In the genomic region with DNA sequence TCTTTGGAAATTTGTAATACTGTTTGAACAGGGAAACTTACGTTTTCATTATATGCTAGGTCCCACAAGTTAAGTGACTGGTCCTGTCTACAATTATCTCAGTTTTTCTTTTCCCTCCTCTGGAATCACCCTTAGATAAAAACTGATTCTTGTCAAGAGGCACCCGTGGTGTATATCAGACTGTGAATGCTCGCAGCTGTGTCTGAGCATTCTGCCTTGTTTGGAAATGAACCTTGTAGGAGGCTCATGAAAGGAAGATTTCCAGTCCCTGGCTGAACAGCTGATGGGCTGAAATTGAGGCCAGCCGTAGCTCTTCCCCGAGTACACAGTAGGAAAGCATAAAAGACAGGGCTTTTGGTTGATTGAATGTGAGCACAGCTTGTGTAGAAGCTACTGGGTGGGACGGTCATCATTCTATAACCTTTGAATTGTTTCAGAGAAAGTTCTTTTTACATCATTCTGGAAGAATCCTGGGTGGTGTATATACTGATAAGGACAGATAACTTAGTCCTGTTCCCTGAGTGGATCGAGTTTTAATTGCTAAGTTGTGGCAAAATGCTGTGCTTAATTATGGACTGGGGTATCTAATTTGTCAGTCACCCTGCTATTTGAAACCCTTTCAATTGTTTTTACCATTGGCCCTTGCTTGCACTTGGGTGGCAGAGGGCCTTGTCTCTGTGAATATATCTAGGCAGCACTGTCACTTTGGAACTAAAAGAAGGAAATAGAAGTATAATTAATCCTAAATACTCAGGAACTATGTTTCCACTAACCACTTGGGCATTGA, we compare ENCODE assay signal across 16 mouse cellular contexts.
A peak's percentile ranks its signal among the peaks of the same experiment; 100 is the strongest.
DNase-seq lines count a peak whose midpoint lies in the region; ATAC-seq and TF ChIP-seq lines count a peak whose summit lies in the region.
"Had no signal": no experiment of that assay in that cellular context is flagged by ENCODE, and none has a peak within 500 bp of the region (broad histone marks: within the 10 kb centered on the region; RNA-seq: fewer than 3 reads in every experiment).

No protein-coding gene starts in this region.

- H3K4me1 ChIP-seq in forebrain, postnatal 0 days (ENCODE audit: insufficient read depth), result no peaks in the 10 kb centered on the region
- H3K4me1 ChIP-seq in forebrain, embryonic 10.5 days, result peaks cover 9% of the 10 kb centered on the region
- H3K4me1 ChIP-seq in kidney, postnatal 0 days (replicated peaks; ENCODE audit: insufficient read depth, low read length), result 0 out of 2 replicates have a peak, but pooled peaks cover 4% of the 10 kb centered on the region
- no peaks in the 10 kb centered on the region for H3K4me1 ChIP-seq in midbrain, embryonic 11.5 days (ENCODE audit: control insufficient read depth, insufficient read depth, low read length)
- no peaks in the 10 kb centered on the region; the same call in 1 of the 2 replicates for H3K4me1 ChIP-seq in midbrain, embryonic 15.5 days

- no peak overlapping the region for H3K4me2 ChIP-seq in forebrain, postnatal 0 days (ENCODE audit: low read depth)
- H3K4me2 ChIP-seq in kidney, postnatal 0 days (ENCODE audit: low read length), result no peak overlapping the region
- H3K4me2 ChIP-seq in midbrain, embryonic 11.5 days, result no peak overlapping the region
- H3K4me2 ChIP-seq in midbrain, embryonic 15.5 days, result no peak overlapping the region
- H3K4me2 ChIP-seq: embryonic facial prominence, embryonic 13.5 days had no signal

- TF ChIP-seq CTCF in forebrain, postnatal 0 days (IDR thresholded peaks at IDR 0.05; ENCODE audit: low read depth), result no peak
- no peak for TF ChIP-seq CTCF in kidney, postnatal 0 days (IDR thresholded peaks at IDR 0.05; ENCODE audit: low read depth)

- peak; percentile 52 for ATAC-seq in forebrain, postnatal 0 days
- no peak for ATAC-seq in kidney, postnatal 0 days (replicated peaks; ENCODE audit: low FRiP score, low read depth)
- ATAC-seq in midbrain, embryonic 11.5 days (ENCODE audit: low FRiP score), result no peak
- ATAC-seq in midbrain, embryonic 15.5 days (replicated peaks), result no peak
- ATAC-seq: Patski had no signal

- H3K27ac ChIP-seq in forebrain, postnatal 0 days (ENCODE audit: low read depth, low read length), result 0 out of 2 replicates have a peak overlapping the region, but pooled peaks have one; percentile 0
- H3K27ac ChIP-seq in forebrain, embryonic 10.5 days, result no peak overlapping the region
- no peak overlapping the region for H3K27ac ChIP-seq in kidney, postnatal 0 days
- H3K27ac ChIP-seq in midbrain, embryonic 11.5 days (ENCODE audit: low read depth, low read length), result no peak overlapping the region
- H3K27ac ChIP-seq in midbrain, embryonic 15.5 days, result no peak overlapping the region
- H3K27ac ChIP-seq: embryonic facial prominence, embryonic 13.5 days; heart, embryonic 10.5 days; hindbrain, embryonic 10.5 days had no signal

- H3K9ac ChIP-seq in forebrain, postnatal 0 days, result no peak overlapping the region
- no peak overlapping the region for H3K9ac ChIP-seq in kidney, postnatal 0 days (ENCODE audit: low read depth, low read length)
- H3K9ac ChIP-seq in midbrain, embryonic 11.5 days (ENCODE audit: low read length), result no peak overlapping the region
- no peak overlapping the region for H3K9ac ChIP-seq in midbrain, embryonic 15.5 days
- H3K9ac ChIP-seq: embryonic facial prominence, embryonic 13.5 days had no signal

- H3K9me3 ChIP-seq in forebrain, postnatal 0 days (ENCODE audit: low read length), result no peaks in the 10 kb centered on the region
- H3K9me3 ChIP-seq in forebrain, embryonic 10.5 days, result no peaks in the 10 kb centered on the region
- H3K9me3 ChIP-seq in kidney, postnatal 0 days (replicated peaks; ENCODE audit: low read length), result no peaks in the 10 kb centered on the region
- H3K9me3 ChIP-seq in midbrain, embryonic 11.5 days (ENCODE audit: control insufficient read depth, low read length), result no peaks in the 10 kb centered on the region
- no peaks in the 10 kb centered on the region for H3K9me3 ChIP-seq in midbrain, embryonic 15.5 days
- H3K9me3 ChIP-seq: embryonic facial prominence, embryonic 13.5 days; heart, embryonic 10.5 days; hindbrain, embryonic 10.5 days had no signal

- no peaks in the 10 kb centered on the region for H3K27me3 ChIP-seq in forebrain, postnatal 0 days (ENCODE audit: insufficient read depth, low read length)
- no peaks in the 10 kb centered on the region for H3K27me3 ChIP-seq in forebrain, embryonic 10.5 days (ENCODE audit: poor library complexity, severe bottlenecking)
- H3K27me3 ChIP-seq in kidney, postnatal 0 days (ENCODE audit: insufficient read depth, low read length), result no peaks in the 10 kb centered on the region
- no peaks in the 10 kb centered on the region for H3K27me3 ChIP-seq in midbrain, embryonic 11.5 days (ENCODE audit: control insufficient read depth, insufficient read depth, low read length)
- H3K27me3 ChIP-seq in midbrain, embryonic 15.5 days (replicated peaks), result no peaks in the 10 kb centered on the region
- H3K27me3 ChIP-seq: embryonic facial prominence, embryonic 13.5 days; Patski had no signal

- no peak overlapping the region for H3K4me3 ChIP-seq in forebrain, postnatal 0 days (ENCODE audit: low read depth, low read length)
- H3K4me3 ChIP-seq in forebrain, embryonic 10.5 days, result no peak overlapping the region
- no peak overlapping the region for H3K4me3 ChIP-seq in kidney, postnatal 0 days (replicated peaks; ENCODE audit: low read depth, low read length)
- no peak overlapping the region for H3K4me3 ChIP-seq in midbrain, embryonic 11.5 days (ENCODE audit: low read depth, low read length)
- no peak overlapping the region for H3K4me3 ChIP-seq in midbrain, embryonic 15.5 days
- H3K4me3 ChIP-seq: embryonic facial prominence, embryonic 13.5 days; heart, embryonic 10.5 days; hindbrain, embryonic 10.5 days had no signal

- 50% methylated on average over 7 of the region's 7 CpGs for WGBS in forebrain, postnatal 0 days
- WGBS in forebrain, embryonic 10.5 days, result 82% methylated on average over 7 of the region's 7 CpGs
- WGBS in kidney, postnatal 0 days, result 63% methylated on average over 7 of the region's 7 CpGs
- 81% methylated on average over 7 of the region's 7 CpGs for WGBS in midbrain, embryonic 11.5 days
- 70% methylated on average over 7 of the region's 7 CpGs for WGBS in midbrain, embryonic 15.5 days

- peaks cover 3% of the 10 kb centered on the region; the same call in 1 of the 2 replicates for H3K36me3 ChIP-seq in forebrain, postnatal 0 days (ENCODE audit: insufficient read depth)
- H3K36me3 ChIP-seq in forebrain, embryonic 10.5 days (replicated peaks), result peaks cover 66% of the 10 kb centered on the region
- H3K36me3 ChIP-seq in kidney, postnatal 0 days (ENCODE audit: insufficient read depth, low read length), result 0 out of 2 replicates have a peak, but pooled peaks cover 3% of the 10 kb centered on the region
- no peaks in the 10 kb centered on the region for H3K36me3 ChIP-seq in midbrain, embryonic 11.5 days (ENCODE audit: control insufficient read depth, insufficient read depth, low read length)
- no peaks in the 10 kb centered on the region for H3K36me3 ChIP-seq in midbrain, embryonic 15.5 days (replicated peaks)

- DNase-seq in forebrain, postnatal 0 days, result no peak
- no peak for DNase-seq in forebrain, embryonic 10.5 days (ENCODE audit: extremely low spot score, low spot score)
- peak; percentile 46 for DNase-seq in kidney, postnatal 0 days (ENCODE audit: low spot score)
- no peak for DNase-seq in kidney, postnatal 36 days
- DNase-seq in midbrain, embryonic 11.5 days (ENCODE audit: low spot score, missing footprints), result peak; percentile 76
- no peak for DNase-seq in cerebellum, adult 11-12 months
- DNase-seq: adrenal gland, postnatal 36 days; B cell, adult 2 months; gastrocnemius, postnatal 14 days; spleen, adult 18-20 months; thymus, postnatal 4 days had no signal

Comparison
In these comparisons a context has a peak if more than half of its experiments do, and no peak if none do; other contexts are left out.
1. DNase-seq: peak in kidney, postnatal 0 days (single experiment) and midbrain, embryonic 11.5 days (single experiment); none in forebrain, postnatal 0 days (single experiment), forebrain, embryonic 10.5 days (single experiment), kidney, postnatal 36 days (0 of 2) and cerebellum, adult 11-12 months (single experiment).